Mouse (Mus musculus) kidney, embryonic 14.5 days (tissue): ENCODE data around the gene Pbx4. TPM values are rescaled to one million over a fixed set of nuclear protein-coding genes. Genes with fewer than 3 reads are reported as not detected.

Experiments
- ATAC-seq: fragments of 200-750 bp; cut with Nextera tagmentation; 2 replicates; pipeline ENCODE4 v1.8.0; 2017; ENCODE audit warnings: moderate number of reproducible peaks, mild to moderate bottlenecking, moderate TSS enrichment, moderate library complexity; ENCODE audit not compliant: low FRiP score, low TSS enrichment
- H3K27ac ChIP-seq: fragments of 300-500 bp; sonication (generic); 2 replicates; pipeline ENCODE4 v1.5.1; 2014; ENCODE audit warnings: low read depth, mild to moderate bottlenecking, low read length, moderate library complexity, mixed read lengths
- H3K27me3 ChIP-seq: fragments of 300-500 bp; sonication (generic); 2 replicates; pipeline ENCODE4 v1.6.1; 2014; ENCODE audit warnings: mild to moderate bottlenecking, low read length; ENCODE audit not compliant: control insufficient read depth, insufficient read depth
- H3K36me3 ChIP-seq: fragments of 300-500 bp; sonication (generic); 2 replicates; pipeline ENCODE4 v1.6.1; 2014; ENCODE audit warnings: low read length, mixed read lengths; ENCODE audit not compliant: control insufficient read depth, insufficient read depth
- H3K4me1 ChIP-seq: fragments of 300-500 bp; sonication (generic); 2 replicates; pipeline ENCODE4 v1.6.1; 2014; ENCODE audit warnings: low read length, mixed read lengths; ENCODE audit not compliant: control insufficient read depth, insufficient read depth
- H3K4me2 ChIP-seq: fragments of 300-500 bp; sonication (generic); replicated peaks from 2 replicates; pipeline ENCODE4 v1.6.1; 2014; ENCODE audit warnings: low read depth, mild to moderate bottlenecking, low read length
- H3K4me3 ChIP-seq: fragments of 300-500 bp; sonication (generic); 2 replicates; pipeline ENCODE4 v1.5.1; 2014; ENCODE audit warnings: mild to moderate bottlenecking, low read length
- H3K9ac ChIP-seq: fragments of 300-500 bp; sonication (generic); 2 replicates; pipeline ENCODE4 v1.6.1; 2014; ENCODE audit warnings: low read depth, mild to moderate bottlenecking, low read length, moderate library complexity
- H3K9me3 ChIP-seq: fragments of 300-500 bp; sonication (generic); 2 replicates; pipeline ENCODE4 v1.6.1; 2016; ENCODE audit warnings: low read length; ENCODE audit not compliant: control insufficient read depth
- WGBS: fragments of 180-500 bp; shearing (Covaris S2); extraction: QIAGEN DNeasy Blood & Tissue Kit; methylation state at CpG from one replicate; pipeline ENCODE4 v1.1.7; 2014; 5-methylcytosine and 5-hydroxymethylcytosine counted together
- polyA plus RNA-seq: library from polyadenylated mRNA; unstranded; fragments of >200 nt; fragmentation: Nextera tagmentation; extraction: Ambion mirVana; gene quantifications from 2 replicates; pipeline ENCODE4 v1.2.1, GENCODE M21; 2014

Gene Pbx4
- polyA plus RNA-seq, 1 experiment from 2014 or later = 9.7 TPM

- no peaks in the 10 kb centered on the region for H3K9me3 ChIP-seq
- H3K27ac ChIP-seq = no peak overlapping the region
- H3K4me1 ChIP-seq = peaks cover 12% of the 10 kb centered on the region
- H3K36me3 ChIP-seq = no peaks in the 10 kb centered on the region
- H3K4me3 ChIP-seq = peak overlapping the region; percentile 39
- 12% methylated on average over 52 of the region's 52 CpGs for WGBS
- H3K4me2 ChIP-seq = peak overlapping the region; percentile 50
- no peak overlapping the region for H3K9ac ChIP-seq
- ATAC-seq = no peak
- H3K27me3 ChIP-seq = peaks cover 91% of the 10 kb centered on the region
Measured at GRCm38 (mm10) chr8:69882833-69883600, 50.7 kb downstream of the Pbx4 start.

DNA sequence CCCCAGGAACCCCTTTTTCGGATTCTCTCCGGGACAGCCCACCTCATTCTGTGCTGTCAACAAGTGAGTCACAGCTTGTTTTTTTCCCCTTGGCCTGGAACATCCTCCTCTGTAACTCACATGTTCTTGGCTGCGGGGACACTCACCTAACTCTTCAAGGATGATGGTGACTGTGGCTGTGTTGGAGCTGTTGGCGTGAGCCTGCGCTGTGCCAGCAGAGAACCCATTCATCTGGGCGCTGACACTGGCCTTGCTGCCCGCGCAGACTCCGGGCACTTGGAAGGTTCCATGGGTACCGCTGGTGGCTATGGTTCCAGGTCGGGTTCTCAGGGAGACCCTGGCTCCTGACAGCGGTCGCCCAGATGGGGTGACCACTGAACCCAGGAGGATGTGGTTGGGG lies 51.9 kb downstream of the Pbx4 start:
- no peak for ATAC-seq
- Histone ChIP-seq H3K4me3 (no peak overlapping the region), H3K9ac (no peak overlapping the region), H3K4me1 (peaks cover 22% of the 10 kb centered on the region), H3K27ac (no peak overlapping the region), H3K27me3 (peaks cover 99% of the 10 kb centered on the region), H3K36me3 (no peaks in the 10 kb centered on the region), H3K4me2 (no peak overlapping the region), H3K9me3 (no peaks in the 10 kb centered on the region)
- 60% methylated on average over 13 of the region's 13 CpGs for WGBS

- Histone ChIP-seq H3K27ac (no peak within 1 kb of the TSS), H3K9me3 (no peaks in the 10 kb centered on the region), H3K4me3 (peak within 1 kb of the TSS; percentile 31), H3K27me3 (peaks cover 83% of the 10 kb centered on the region), H3K36me3 (no peaks in the 10 kb centered on the region; the same call in 1 of the 2 replicates), H3K4me2 (peak within 1 kb of the TSS; percentile 38), H3K4me1 (peaks cover 22% of the 10 kb centered on the region), H3K9ac (no peak within 1 kb of the TSS)
- peak; percentile 16 for ATAC-seq
- WGBS = under 1% methylated on average over 58 of the region's 60 CpGs
Measured at GRCm38 (mm10) chr8:69887289-69888243, 55.3 kb downstream of the Pbx4 start, which contains the start of gene Cilp2. Gene Cilp2 (minus strand): TSS chr8:69887687.

DNA sequence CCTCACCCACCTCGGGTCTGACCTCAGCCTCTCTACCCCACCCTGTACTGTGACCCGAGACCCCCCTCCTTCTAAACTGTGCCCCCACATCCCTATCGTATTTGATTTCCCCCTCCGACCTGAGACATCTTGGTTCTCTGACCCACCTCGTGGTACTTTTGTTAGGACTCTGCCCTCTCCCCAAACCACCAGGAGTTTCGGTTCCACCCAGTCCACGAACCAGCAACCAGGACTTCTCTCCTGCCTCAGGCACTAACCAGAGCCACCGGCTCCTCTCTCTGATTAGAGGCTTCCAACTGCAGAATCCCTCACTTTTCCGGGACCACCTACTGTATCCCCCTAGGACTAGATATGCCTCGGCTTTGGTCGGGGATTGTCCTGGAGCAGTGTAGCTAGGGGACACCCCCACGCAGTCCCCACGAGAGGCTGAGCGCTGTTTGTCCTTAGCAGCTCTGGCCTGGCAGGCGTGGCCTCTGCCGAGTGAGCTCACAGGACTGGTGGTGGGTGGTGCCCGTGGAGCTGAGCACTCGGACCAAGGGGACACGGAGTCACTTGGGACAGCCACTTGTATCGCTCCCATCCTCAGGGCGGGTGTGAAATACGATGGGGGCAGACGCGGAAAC lies 56.1 kb downstream of the Pbx4 start:
- peaks cover 75% of the 10 kb centered on the region for H3K27me3 ChIP-seq
- WGBS = 7% methylated on average over 24 of the region's 24 CpGs
- H3K4me3 ChIP-seq = peak overlapping the region; percentile 31
- H3K27ac ChIP-seq = no peak overlapping the region
- H3K9ac ChIP-seq = no peak overlapping the region
- H3K9me3 ChIP-seq = no peaks in the 10 kb centered on the region
- ATAC-seq = peak; percentile 17
- H3K4me2 ChIP-seq = peak overlapping the region; percentile 38
- peaks cover 22% of the 10 kb centered on the region for H3K4me1 ChIP-seq
- no peaks in the 10 kb centered on the region; the same call in 1 of the 2 replicates for H3K36me3 ChIP-seq

DNA sequence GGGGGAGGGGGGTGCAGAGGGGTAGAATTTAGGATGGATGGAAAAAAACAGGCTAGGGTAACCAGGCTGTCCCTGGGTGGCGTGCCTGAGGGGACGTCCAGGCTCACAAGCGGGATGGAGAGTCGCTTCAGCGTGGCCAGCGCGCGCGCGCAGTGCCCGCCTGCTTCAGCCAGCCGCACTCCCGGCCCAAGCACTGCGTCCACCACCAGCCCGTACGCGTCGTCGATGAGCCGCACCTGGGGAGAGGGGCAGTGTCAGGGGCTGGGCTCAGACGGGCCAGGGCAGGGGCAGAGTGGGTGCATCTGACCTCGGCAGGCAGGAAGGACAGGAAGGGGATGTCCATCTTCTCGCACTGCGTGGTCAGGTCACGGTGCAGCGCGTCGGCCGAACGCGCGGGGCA lies 56.6 kb downstream of the Pbx4 start:
- H3K4me3 ChIP-seq = peak overlapping the region; percentile 31
- H3K9ac ChIP-seq = no peak overlapping the region
- whole genome bisulfite sequencing = 3% methylated on average over 32 of the region's 32 CpGs
- no peak overlapping the region for H3K27ac ChIP-seq
- peaks cover 22% of the 10 kb centered on the region for H3K4me1 ChIP-seq
- peak overlapping the region; percentile 38 for H3K4me2 ChIP-seq
- H3K9me3 ChIP-seq = no peaks in the 10 kb centered on the region
- H3K36me3 ChIP-seq = peaks cover 5% of the 10 kb centered on the region; the same call in 1 of the 2 replicates
- 0 out of 2 replicates have a peak, but pooled peaks have one; percentile 17 for ATAC-seq
- H3K27me3 ChIP-seq = peaks cover 70% of the 10 kb centered on the region

GRCm38 (mm10) chr8:69890813-69891241 lies 58.5 kb downstream of the Pbx4 start:
- no peak for ATAC-seq
- WGBS = 39% methylated on average over 19 of the region's 19 CpGs

GRCm38 (mm10) chr8:69893863-69894262 lies 61.6 kb downstream of the Pbx4 start:
- peaks cover 19% of the 10 kb centered on the region; the same call in 1 of the 2 replicates for H3K36me3 ChIP-seq
- peaks cover 21% of the 10 kb centered on the region for H3K27me3 ChIP-seq
- no peak overlapping the region for H3K4me3 ChIP-seq
- no peak overlapping the region for H3K9ac ChIP-seq
- H3K27ac ChIP-seq = no peak overlapping the region
- no peaks in the 10 kb centered on the region for H3K9me3 ChIP-seq
- peaks cover 6% of the 10 kb centered on the region; the same call in 1 of the 2 replicates for H3K4me1 ChIP-seq
- WGBS = 43% methylated on average over 17 of the region's 17 CpGs
- ATAC-seq = no peak
- no peak overlapping the region for H3K4me2 ChIP-seq

More at GRCm38 (mm10) chr8:69890813-69891241, 58.5 kb downstream of the Pbx4 start:
- peaks cover 51% of the 10 kb centered on the region for H3K27me3 ChIP-seq
- peaks cover 22% of the 10 kb centered on the region for H3K4me1 ChIP-seq
- H3K9me3 ChIP-seq = no peaks in the 10 kb centered on the region
- H3K4me2 ChIP-seq = no peak overlapping the region
- H3K4me3 ChIP-seq = no peak overlapping the region
- no peak overlapping the region for H3K27ac ChIP-seq
- peaks cover 13% of the 10 kb centered on the region; the same call in 1 of the 2 replicates for H3K36me3 ChIP-seq
- H3K9ac ChIP-seq = no peak overlapping the region

DNA sequence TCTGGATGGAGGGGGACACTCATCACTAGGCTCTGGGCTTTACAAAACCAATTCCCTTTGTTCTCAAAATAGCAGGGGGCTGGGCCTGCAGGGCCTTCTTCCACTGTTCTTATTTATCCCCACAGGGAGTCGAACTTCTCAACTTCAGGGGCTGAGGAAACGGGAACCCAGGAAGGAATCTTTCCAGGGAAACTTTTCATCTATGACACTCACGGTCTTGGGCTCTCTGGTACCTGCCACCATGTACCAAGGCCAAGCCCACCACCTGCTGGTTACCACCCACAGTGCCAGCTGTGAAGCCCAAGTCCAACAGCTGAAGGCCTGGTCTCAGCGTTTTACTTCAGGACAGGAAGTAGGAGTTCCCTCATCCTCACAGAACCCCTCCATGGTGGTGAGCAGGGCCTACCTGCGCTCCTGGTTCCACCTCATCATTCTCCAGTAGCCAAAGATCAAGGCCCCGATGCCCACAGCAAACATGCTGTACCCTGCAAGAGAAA lies 62.6 kb downstream of the Pbx4 start:
- Histone ChIP-seq H3K4me3 (no peak overlapping the region), H3K27ac (no peak overlapping the region), H3K36me3 (peaks cover 19% of the 10 kb centered on the region; the same call in 1 of the 2 replicates), H3K4me1 (no peaks in the 10 kb centered on the region), H3K9ac (no peak overlapping the region), H3K9me3 (no peaks in the 10 kb centered on the region), H3K4me2 (no peak overlapping the region), H3K27me3 (peaks cover 11% of the 10 kb centered on the region)
- no peak for ATAC-seq
- 58% methylated on average over 6 of the region's 6 CpGs for WGBS
